Mouse (Mus musculus) frontal cortex, adult 2 months (tissue): ENCODE measurements at regions not wholly inside any gene's neighbourhood (a gene's known extent, or its start where the extent isn't known, plus 50 kb on each side); places are given as distances from the start of the nearest gene placed in this dataset.

ENCODE experiments used
- DNase-seq, 2 experiments: peaks; one replicate each; pipeline ENCODE4 v3.0.0; 2022; ENCODE audit warnings: low spot score in 1 of 2; ENCODE audit errors: extremely low spot score in 1 of 2

- peak in 1 of 2 experiments; percentile 2 for DNase-seq
These were observed 193.4 kb upstream of the Man1a start for GRCm38 (mm10) chr10:54269785-54270184.

GRCm38 (mm10) chr10:54269354-54269753 is 192.9 kb upstream of the Man1a start:
- DNase-seq, result no peak

- DNase-seq, result no peak
These were observed 190.2 kb upstream of the Man1a start for GRCm38 (mm10) chr10:54266656-54267055.

- no peak for DNase-seq
These were observed 178.6 kb upstream of the Man1a start for GRCm38 (mm10) chr10:54254874-54255641.

GRCm38 (mm10) chr10:54244995-54245394 is 168.6 kb upstream of the Man1a start:
- DNase-seq, result no peak

GRCm38 (mm10) chr10:54202362-54202761 is 126.0 kb upstream of the Man1a start:
- no peak for DNase-seq

- DNase-seq, result no peak
These were observed 125.3 kb upstream of the Man1a start for GRCm38 (mm10) chr10:54201727-54202126.

GRCm38 (mm10) chr10:54182670-54183069 is 106.3 kb upstream of the Man1a start:
- no peak for DNase-seq

- no peak for DNase-seq
These were observed 92.9 kb upstream of the Man1a start for GRCm38 (mm10) chr10:54169320-54169719.

GRCm38 (mm10) chr10:54161091-54161742 is 84.8 kb upstream of the Man1a start:
- DNase-seq, result no peak

GRCm38 (mm10) chr10:54153928-54154327 is 77.5 kb upstream of the Man1a start:
- no peak for DNase-seq

GRCm38 (mm10) chr10:54132634-54133033 is 56.2 kb upstream of the Man1a start:
- DNase-seq, result peak in 1 of 2 experiments; percentile 27
